Mouse (Mus musculus) MEL (cell line): ENCODE results near the gene Gm10644. TPM values are rescaled to one million over a fixed set of nuclear protein-coding genes. Genes with fewer than 3 reads are reported as not detected.
A peak's percentile ranks its signal among the peaks of the same experiment; 100 is the strongest.

Experiments used
- DNase-seq: peaks from one replicate; pipeline ENCODE4 v3.0.0; 2011; ENCODE audit warnings: low read depth, low spot score
- H3K27ac ChIP-seq: 2 replicates; pipeline ENCODE4 v1.5.1; 2012; ENCODE audit warnings: low read depth, mild to moderate bottlenecking, control low read depth, low read length, moderate library complexity; ENCODE audit not compliant: control insufficient read depth
- H3K27me3 ChIP-seq, 2 experiments: fragments of 150-350 bp in 1 of 2; sonication (generic) in 1 of 2; 2 replicates each; pipeline ENCODE4 v1.6.1; 2012; ENCODE audit warnings: low read length in 2 of 2, mild to moderate bottlenecking in 2 of 2, improper control_type of control experiment in 1 of 2, moderate library complexity in 1 of 2; ENCODE audit not compliant: insufficient read depth in 2 of 2, control insufficient read depth in 1 of 2
- H3K36me3 ChIP-seq, 2 experiments: 2 replicates each; pipeline ENCODE4 v1.6.1; 2012 to 2014; ENCODE audit warnings: low read length in 2 of 2, improper control_type of control experiment in 1 of 2, inconsistent platforms in 1 of 2, mild to moderate bottlenecking in 1 of 2; ENCODE audit not compliant: insufficient read depth in 2 of 2, control insufficient read depth in 1 of 2
- H3K4me1 ChIP-seq, 2 experiments: fragments of 150-350 bp in 1 of 2; sonication (generic) in 1 of 2; 2 replicates each; pipeline ENCODE4 v1.6.1; 2012; ENCODE audit warnings: low read length in 2 of 2, improper control_type of control experiment in 1 of 2, mild to moderate bottlenecking in 1 of 2; ENCODE audit not compliant: insufficient read depth in 2 of 2, control insufficient read depth in 1 of 2
- H3K4me3 ChIP-seq, 2 experiments: fragments of 150-350 bp in 1 of 2; sonication (generic) in 1 of 2; 2 replicates each; pipeline ENCODE4 v1.5.1; 2012; ENCODE audit warnings: low read depth in 2 of 2, low read length in 2 of 2, mild to moderate bottlenecking in 2 of 2, moderate library complexity in 2 of 2, control low read depth in 1 of 2, improper control_type of control experiment in 1 of 2; ENCODE audit not compliant: control insufficient read depth in 1 of 2, insufficient read depth in 1 of 2
- H3K79me2 ChIP-seq: 2 replicates; pipeline ENCODE4 v1.6.1; 2012; ENCODE audit warnings: mild to moderate bottlenecking, low read length, moderate library complexity; ENCODE audit not compliant: control insufficient read depth, poor library complexity, insufficient read depth
- H3K9ac ChIP-seq: 2 replicates; pipeline ENCODE4 v1.6.1; 2012; ENCODE audit warnings: low read depth, mild to moderate bottlenecking, control low read depth, low read length, moderate library complexity; ENCODE audit not compliant: control insufficient read depth, poor library complexity, severe bottlenecking
- H3K9me3 ChIP-seq: fragments of 150-350 bp; sonication (generic); replicated peaks from 2 replicates; pipeline ENCODE4 v1.6.1; 2012; ENCODE audit warnings: mild to moderate bottlenecking, low read length, improper control_type of control experiment, moderate library complexity; ENCODE audit not compliant: insufficient read depth
- CHD1 ChIP-seq: IDR thresholded peaks from 2 replicates; pipeline ENCODE4 v1.6.1; 2012; ENCODE audit warnings: low read depth, mild to moderate bottlenecking, inconsistent platforms, low read length, improper control_type of control experiment
- CTCF ChIP-seq, 3 experiments: IDR thresholded peaks in 2 of 3; conservative IDR thresholded peaks in 1 of 3; 2 replicates each; pipeline ENCODE4 v1.5.1; 2011 to 2012; ENCODE audit warnings: low read length in 3 of 3, low read depth in 2 of 3, mild to moderate bottlenecking in 2 of 3, improper control_type of control experiment in 1 of 3, inconsistent platforms in 1 of 3, mixed read lengths in 1 of 3, moderate library complexity in 1 of 3; ENCODE audit not compliant: control insufficient read depth in 1 of 3, insufficient read depth in 1 of 3, poor library complexity in 1 of 3, severe bottlenecking in 1 of 3
- ELF1 ChIP-seq: IDR thresholded peaks from 2 replicates; pipeline ENCODE4 v1.6.1; 2014; ENCODE audit warnings: low read depth, mild to moderate bottlenecking, inconsistent platforms, low read length, improper control_type of control experiment, moderate library complexity
- EP300 ChIP-seq, 2 experiments: IDR thresholded peaks; 2 replicates each; pipeline ENCODE4 v1.6.1; 2011; ENCODE audit warnings: improper control_type of control experiment in 2 of 2, low read length in 2 of 2, low read depth in 1 of 2, mild to moderate bottlenecking in 1 of 2
- GATA1 ChIP-seq: IDR thresholded peaks from 2 replicates; pipeline ENCODE4 v1.6.1; 2011; ENCODE audit warnings: low read depth, low read length, improper control_type of control experiment
- MAFK ChIP-seq: IDR thresholded peaks from 2 replicates; pipeline ENCODE4 v1.6.1; 2011; ENCODE audit warnings: low read depth, mild to moderate bottlenecking, low read length, improper control_type of control experiment, borderline replicate concordance
- MEF2A ChIP-seq: IDR thresholded peaks from 2 replicates; pipeline ENCODE4 v1.6.1; 2014; ENCODE audit warnings: low read depth, mild to moderate bottlenecking, inconsistent platforms, low read length, improper control_type of control experiment; ENCODE audit not compliant: poor library complexity, insufficient replicate concordance, severe bottlenecking; ENCODE audit errors: extremely low read depth
- MXI1 ChIP-seq: IDR thresholded peaks from 2 replicates; pipeline ENCODE4 v1.6.1; 2011; ENCODE audit warnings: mild to moderate bottlenecking, low read depth, low read length, improper control_type of control experiment
- MYB ChIP-seq: IDR thresholded peaks from 2 replicates; pipeline ENCODE4 v1.6.1; 2011; ENCODE audit warnings: mild to moderate bottlenecking, low read depth, low read length, improper control_type of control experiment
- MYC ChIP-seq: IDR thresholded peaks from 2 replicates; pipeline ENCODE4 v1.6.1; 2011; ENCODE audit warnings: low read depth, mild to moderate bottlenecking, low read length, improper control_type of control experiment, moderate library complexity
- NELFE ChIP-seq: IDR thresholded peaks from 2 replicates; pipeline ENCODE4 v1.6.1; 2011; ENCODE audit warnings: low read depth, low read length, improper control_type of control experiment
- NRF1 ChIP-seq: IDR thresholded peaks from 2 replicates; pipeline ENCODE4 v1.6.1; 2014; ENCODE audit warnings: low read depth, mild to moderate bottlenecking, inconsistent platforms, low read length, improper control_type of control experiment, moderate library complexity; ENCODE audit not compliant: poor library complexity, insufficient read depth, severe bottlenecking
- POLR2AphosphoS2 ChIP-seq: IDR thresholded peaks from 2 replicates; pipeline ENCODE4 v1.6.1; 2011; ENCODE audit warnings: low read length, improper control_type of control experiment
- RAD21 ChIP-seq: IDR thresholded peaks from 2 replicates; pipeline ENCODE4 v1.6.1; 2011; ENCODE audit warnings: mild to moderate bottlenecking, low read depth, low read length, improper control_type of control experiment
- SMC3 ChIP-seq: IDR thresholded peaks from 2 replicates; pipeline ENCODE4 v1.6.1; 2011; ENCODE audit warnings: low read depth, low read length, improper control_type of control experiment
- TBP ChIP-seq: IDR thresholded peaks from 2 replicates; pipeline ENCODE4 v1.8.0; 2011; ENCODE audit warnings: low read depth, low read length, improper control_type of control experiment
- UBTF ChIP-seq: IDR thresholded peaks from 2 replicates; pipeline ENCODE4 v1.6.1; 2012; ENCODE audit warnings: low read depth, mild to moderate bottlenecking, inconsistent platforms, low read length, improper control_type of control experiment, moderate library complexity, borderline replicate concordance; ENCODE audit not compliant: insufficient read depth
- ZKSCAN1 ChIP-seq: IDR thresholded peaks from 2 replicates; pipeline ENCODE4 v1.6.1; 2012; ENCODE audit warnings: low read depth, mild to moderate bottlenecking, inconsistent platforms, low read length, improper control_type of control experiment, moderate library complexity
- ZMIZ1 ChIP-seq: IDR thresholded peaks from 2 replicates; pipeline ENCODE4 v1.6.1; 2012; ENCODE audit warnings: low read depth, mild to moderate bottlenecking, inconsistent platforms, low read length, improper control_type of control experiment, moderate library complexity
- ZNF384 ChIP-seq: IDR thresholded peaks from 2 replicates; pipeline ENCODE4 v1.6.1; 2012; ENCODE audit warnings: low read depth, mild to moderate bottlenecking, inconsistent platforms, low read length, improper control_type of control experiment
- polyA plus RNA-seq, 2 experiments: library from polyadenylated mRNA; stranded (reverse) in 1 of 2; unstranded in 1 of 2; fragments of >175 nt in 1 of 2; fragments of >200 nt in 1 of 2; gene quantifications; 2 replicates each; pipeline versions ENCODE4 v1.2.1 to v1.2.4; 2012; ENCODE audit warnings: low replicate concordance in 2 of 2, low read depth in 1 of 2; ENCODE audit not compliant: insufficient read length in 2 of 2, insufficient read depth in 1 of 2, missing spikeins in 1 of 2
- total RNA-seq: library from RNA; depleted of rRNA; stranded (reverse); fragments of 300-350 nt; gene quantifications from 2 replicates; pipeline ENCODE4 v1.2.3, GENCODE M21; 2012

The Gm10644 gene
- total and polyA plus RNA-seq, 3 experiments, result 0.35 to 0.49 TPM; not detected in 1

- Histone ChIP-seq H3K27me3 (no peaks in the 10 kb centered on the region), H3K27ac (no peak overlapping the region), H3K4me3 (no peak overlapping the region), H3K9ac (no peak overlapping the region), H3K4me1 (peaks cover 2 to 9% of the 10 kb centered on the region in 2 experiments; a peak in 2 of 4 replicates), H3K79me2 (peaks cover 8% of the 10 kb centered on the region), H3K36me3 (no peaks in the 10 kb centered on the region; a peak in 1 of 4 replicates), H3K9me3 (no peaks in the 10 kb centered on the region)
- DNase-seq, result peak; percentile 32
- TF ChIP-seq CTCF (IDR thresholded peaks at IDR 0.05 in 2 of 3, conservative IDR thresholded peaks at IDR 0.05 in 1 of 3; ENCODE audit: control insufficient read depth in 1 of 3, insufficient read depth in 1 of 3, low read depth in 2 of 3, low read length in 3 of 3, poor library complexity in 1 of 3, severe bottlenecking in 1 of 3) (peak; percentile 41 to 53 (median 44)), UBTF (no peak), TBP (no peak), RAD21 (peak; percentile 22)
- TF ChIP-seq, all 39 proteins: peak for 2
These were observed 21.2 kb upstream of the Gm10644 start for GRCm38 (mm10) chr8:83976101-83976630.

GRCm38 (mm10) chr8:83974521-83974920 lies 19.5 kb upstream of the Gm10644 start:
- no peak for DNase-seq
- TF ChIP-seq MXI1, result no peak
- TF ChIP-seq MEF2A, result no peak
- no peak for TF ChIP-seq MYB
- TF ChIP-seq ZKSCAN1, result no peak
- no peak for TF ChIP-seq EP300 (IDR thresholded peaks at IDR 0.05; ENCODE audit: low read depth in 1 of 2, low read length in 2 of 2)
- no peak for TF ChIP-seq POLR2AphosphoS2
- no peak for TF ChIP-seq ZNF384
- TF ChIP-seq ELF1, result no peak
- TF ChIP-seq SMC3, result no peak
- TF ChIP-seq UBTF, result no peak
- TF ChIP-seq NELFE, result no peak
- no peak for TF ChIP-seq CHD1
- TF ChIP-seq MYC, result no peak
- no peak for TF ChIP-seq CTCF (IDR thresholded peaks at IDR 0.05 in 2 of 3, conservative IDR thresholded peaks at IDR 0.05 in 1 of 3; ENCODE audit: control insufficient read depth in 1 of 3, insufficient read depth in 1 of 3, low read depth in 2 of 3, low read length in 3 of 3, poor library complexity in 1 of 3, severe bottlenecking in 1 of 3)
- TF ChIP-seq MAFK, result no peak
- no peak for TF ChIP-seq GATA1
- TF ChIP-seq ZMIZ1, result no peak
- TF ChIP-seq NRF1, result no peak
- no peaks in the 10 kb centered on the region; a peak in 2 of 4 replicates for H3K36me3 ChIP-seq
- no peak overlapping the region for H3K9ac ChIP-seq
- H3K79me2 ChIP-seq, result peaks cover 8% of the 10 kb centered on the region
- no peak overlapping the region for H3K4me3 ChIP-seq
- H3K27me3 ChIP-seq, result no peaks in the 10 kb centered on the region
- peaks cover 2 to 9% of the 10 kb centered on the region in 2 experiments; a peak in 2 of 4 replicates for H3K4me1 ChIP-seq
- H3K9me3 ChIP-seq, result no peaks in the 10 kb centered on the region
- H3K27ac ChIP-seq, result no peak overlapping the region
